Mouse (Mus musculus): ENCODE measurements at regions not wholly inside any gene's neighbourhood (a gene's known extent, or its start where the extent isn't known, plus 50 kb on each side); places are given as distances from the start of the nearest gene placed in this dataset.

- Histone ChIP-seq H3K9ac (ENCODE audit: low read depth, low read length) (no peak overlapping the region), H3K27me3 (replicated peaks; ENCODE audit: control insufficient read depth, insufficient read depth, low read length) (no peaks in the 10 kb centered on the region), H3K4me1 (ENCODE audit: control insufficient read depth, insufficient read depth, low read depth, low read length) (no peaks in the 10 kb centered on the region), H3K4me3 (ENCODE audit: low read length) (no peak overlapping the region), H3K4me2 (ENCODE audit: low read length) (no peak overlapping the region), H3K27ac (ENCODE audit: low read depth, low read length) (no peak overlapping the region), H3K36me3 (ENCODE audit: control insufficient read depth, insufficient read depth, low read length) (no peaks in the 10 kb centered on the region), H3K9me3 (ENCODE audit: control insufficient read depth, low read length) (no peaks in the 10 kb centered on the region)
- WGBS, result 29% methylated on average over 4 of the region's 4 CpGs
- ATAC-seq, result no peak
Measured at GRCm38 (mm10) chr10:31076948-31077347, 234.3 kb upstream of the Hey2 start.

DNA sequence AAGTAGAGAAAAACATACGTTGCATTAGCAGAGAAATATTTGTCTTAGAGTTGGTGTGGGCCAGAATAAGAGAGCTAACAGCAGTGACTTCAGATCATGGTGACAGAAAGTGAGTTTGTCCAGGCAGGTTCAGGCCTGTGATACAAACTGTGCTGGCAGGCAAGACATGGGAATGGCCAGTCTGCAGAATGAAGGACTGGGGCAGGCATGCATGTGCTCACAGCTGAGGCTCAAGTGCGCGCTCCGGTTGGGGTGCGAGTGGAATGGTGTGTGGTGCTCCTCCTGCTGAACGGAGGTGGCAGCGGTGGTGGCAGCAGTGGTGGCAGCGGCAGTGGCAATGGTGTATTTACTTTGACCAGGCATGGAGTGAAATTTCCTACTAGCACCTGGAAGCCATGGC lies 233.8 kb upstream of the Hey2 start:
- WGBS, result 68% methylated on average over 8 of the region's 8 CpGs
- no peak overlapping the region for H3K27ac ChIP-seq (ENCODE audit: low read depth, low read length)
- no peak overlapping the region for H3K4me2 ChIP-seq (ENCODE audit: low read length)
- H3K36me3 ChIP-seq (ENCODE audit: control insufficient read depth, insufficient read depth, low read length), result no peaks in the 10 kb centered on the region
- no peaks in the 10 kb centered on the region for H3K27me3 ChIP-seq (replicated peaks; ENCODE audit: control insufficient read depth, insufficient read depth, low read length)
- H3K4me1 ChIP-seq (ENCODE audit: control insufficient read depth, insufficient read depth, low read depth, low read length), result no peaks in the 10 kb centered on the region
- no peak overlapping the region for H3K9ac ChIP-seq (ENCODE audit: low read depth, low read length)
- no peak for ATAC-seq
- H3K4me3 ChIP-seq (ENCODE audit: low read length), result no peak overlapping the region
- H3K9me3 ChIP-seq (ENCODE audit: control insufficient read depth, low read length), result no peaks in the 10 kb centered on the region

- H3K36me3 ChIP-seq (ENCODE audit: control insufficient read depth, insufficient read depth, low read length), result no peaks in the 10 kb centered on the region
- 69% methylated on average over 4 of the region's 4 CpGs for WGBS
- ATAC-seq, result no peak
Measured at GRCm38 (mm10) chr10:31074004-31074645, 231.5 kb upstream of the Hey2 start.

DNA sequence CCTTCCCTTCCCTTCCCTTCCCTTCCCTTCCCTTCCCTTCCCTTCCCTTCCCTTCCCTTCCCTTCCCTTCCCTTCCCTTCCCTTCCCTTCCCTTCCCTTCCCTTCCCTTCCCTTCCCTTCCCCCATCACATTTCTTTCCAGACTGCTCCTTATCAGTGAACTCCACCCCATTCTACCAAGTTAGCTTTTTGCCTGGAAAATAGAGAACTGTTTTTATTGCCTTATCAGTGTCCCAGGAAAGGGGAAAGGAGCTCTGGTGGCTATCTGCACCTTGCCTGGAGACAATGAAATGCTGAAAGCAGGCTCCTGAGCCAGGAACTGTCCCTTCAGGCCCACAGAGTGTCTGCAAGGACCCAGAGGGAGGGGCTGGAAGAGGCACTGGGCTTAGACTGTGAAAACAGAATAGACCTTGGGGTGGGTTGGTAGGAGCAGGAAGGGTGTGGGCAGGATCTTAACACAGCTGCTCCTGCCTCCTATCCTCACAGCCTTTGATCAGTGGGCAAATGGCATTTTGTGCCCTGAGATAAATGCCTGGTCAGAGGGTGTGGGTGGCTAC lies 226.1 kb upstream of the Hey2 start:
- no peak overlapping the region for H3K27ac ChIP-seq (ENCODE audit: low read depth, low read length)
- no peaks in the 10 kb centered on the region for H3K27me3 ChIP-seq (replicated peaks; ENCODE audit: control insufficient read depth, insufficient read depth, low read length)
- H3K9ac ChIP-seq (ENCODE audit: low read depth, low read length), result no peak overlapping the region
- H3K4me1 ChIP-seq (ENCODE audit: control insufficient read depth, insufficient read depth, low read depth, low read length), result no peaks in the 10 kb centered on the region
- H3K4me2 ChIP-seq (ENCODE audit: low read length), result no peak overlapping the region
- ATAC-seq, result no peak
- H3K36me3 ChIP-seq (ENCODE audit: control insufficient read depth, insufficient read depth, low read length), result no peaks in the 10 kb centered on the region
- H3K9me3 ChIP-seq (ENCODE audit: control insufficient read depth, low read length), result no peaks in the 10 kb centered on the region
- H3K4me3 ChIP-seq (ENCODE audit: low read length), result no peak overlapping the region

More at GRCm38 (mm10) chr10:31074004-31074645, 231.5 kb upstream of the Hey2 start:
- Histone ChIP-seq H3K4me3 (ENCODE audit: low read length) (no peak overlapping the region), H3K9me3 (ENCODE audit: control insufficient read depth, low read length) (no peaks in the 10 kb centered on the region), H3K27ac (ENCODE audit: low read depth, low read length) (no peak overlapping the region), H3K4me2 (ENCODE audit: low read length) (no peak overlapping the region), H3K4me1 (ENCODE audit: control insufficient read depth, insufficient read depth, low read depth, low read length) (no peaks in the 10 kb centered on the region), H3K27me3 (replicated peaks; ENCODE audit: control insufficient read depth, insufficient read depth, low read length) (no peaks in the 10 kb centered on the region), H3K9ac (ENCODE audit: low read depth, low read length) (no peak overlapping the region)

- Histone ChIP-seq H3K4me3 (ENCODE audit: low read length) (no peak overlapping the region), H3K4me2 (ENCODE audit: low read length) (no peak overlapping the region), H3K4me1 (ENCODE audit: control insufficient read depth, insufficient read depth, low read depth, low read length) (no peaks in the 10 kb centered on the region), H3K27me3 (replicated peaks; ENCODE audit: control insufficient read depth, insufficient read depth, low read length) (no peaks in the 10 kb centered on the region), H3K9me3 (ENCODE audit: control insufficient read depth, low read length) (no peaks in the 10 kb centered on the region), H3K27ac (ENCODE audit: low read depth, low read length) (no peak overlapping the region), H3K36me3 (ENCODE audit: control insufficient read depth, insufficient read depth, low read length) (no peaks in the 10 kb centered on the region), H3K9ac (ENCODE audit: low read depth, low read length) (no peak overlapping the region)
- 59% methylated on average over 2 of the region's 2 CpGs for WGBS
- no peak for ATAC-seq
Measured at GRCm38 (mm10) chr10:31062732-31063131, 220.1 kb upstream of the Hey2 start.

GRCm38 (mm10) chr10:31053260-31053659 lies 210.7 kb upstream of the Hey2 start:
- Histone ChIP-seq H3K4me3 (ENCODE audit: low read length) (no peak overlapping the region), H3K4me1 (ENCODE audit: control insufficient read depth, insufficient read depth, low read depth, low read length) (no peaks in the 10 kb centered on the region), H3K9ac (ENCODE audit: low read depth, low read length) (no peak overlapping the region), H3K36me3 (ENCODE audit: control insufficient read depth, insufficient read depth, low read length) (no peaks in the 10 kb centered on the region), H3K27ac (ENCODE audit: low read depth, low read length) (no peak overlapping the region), H3K27me3 (replicated peaks; ENCODE audit: control insufficient read depth, insufficient read depth, low read length) (no peaks in the 10 kb centered on the region), H3K9me3 (ENCODE audit: control insufficient read depth, low read length) (no peaks in the 10 kb centered on the region), H3K4me2 (ENCODE audit: low read length) (no peak overlapping the region)
- 89% methylated on average over 8 of the region's 8 CpGs for WGBS
- no peak for ATAC-seq

DNA sequence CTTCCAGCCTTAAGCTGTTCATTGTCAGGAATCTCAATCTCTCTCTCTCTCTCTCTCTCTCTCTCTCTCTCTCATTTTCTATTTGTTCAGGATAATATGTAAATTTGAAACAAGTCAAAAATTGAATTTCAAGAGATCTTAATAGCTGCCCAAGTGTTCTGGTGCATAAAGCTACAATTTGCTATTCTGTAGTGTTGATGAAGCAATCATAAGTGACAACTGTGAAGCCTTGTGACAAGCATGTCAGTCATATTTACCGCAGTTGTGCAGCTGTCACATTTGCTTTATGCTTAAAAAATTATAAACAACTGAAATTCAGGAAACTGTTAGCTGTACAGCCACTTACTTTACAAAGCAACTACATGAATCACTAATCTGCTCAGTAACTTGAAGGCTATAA lies 208.6 kb upstream of the Hey2 start:
- WGBS, result 95% methylated on average over 1 of the region's 1 CpGs
- Histone ChIP-seq H3K27ac (ENCODE audit: low read depth, low read length) (no peak overlapping the region), H3K27me3 (replicated peaks; ENCODE audit: control insufficient read depth, insufficient read depth, low read length) (no peaks in the 10 kb centered on the region), H3K36me3 (ENCODE audit: control insufficient read depth, insufficient read depth, low read length) (no peaks in the 10 kb centered on the region), H3K4me2 (ENCODE audit: low read length) (no peak overlapping the region), H3K9ac (ENCODE audit: low read depth, low read length) (no peak overlapping the region), H3K9me3 (ENCODE audit: control insufficient read depth, low read length) (no peaks in the 10 kb centered on the region), H3K4me3 (ENCODE audit: low read length) (no peak overlapping the region), H3K4me1 (ENCODE audit: control insufficient read depth, insufficient read depth, low read depth, low read length) (no peaks in the 10 kb centered on the region)
- no peak for ATAC-seq

DNA sequence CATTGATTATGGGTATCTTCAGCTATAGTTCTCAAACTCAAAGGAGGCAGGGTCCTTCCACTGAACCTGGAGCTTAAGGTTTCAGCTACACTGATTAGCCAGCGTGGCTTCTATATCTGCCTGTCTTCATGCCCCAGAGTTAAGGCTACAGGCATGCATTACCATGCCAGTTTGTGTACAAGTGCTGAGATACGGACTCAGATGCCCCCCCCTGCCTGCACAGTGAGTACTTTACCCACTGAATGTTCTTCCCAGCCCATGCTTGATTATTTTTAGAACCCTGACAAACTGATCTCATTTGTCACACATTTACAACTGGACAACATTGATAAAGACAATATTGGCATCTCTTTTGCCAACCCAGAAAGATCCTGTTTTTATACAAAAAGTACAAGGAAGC lies 206.8 kb upstream of the Hey2 start:
- 75% methylated on average over 2 of the region's 2 CpGs for WGBS
- H3K4me3 ChIP-seq (ENCODE audit: low read length), result no peak overlapping the region
- H3K27me3 ChIP-seq (replicated peaks; ENCODE audit: control insufficient read depth, insufficient read depth, low read length), result no peaks in the 10 kb centered on the region
- no peaks in the 10 kb centered on the region for H3K4me1 ChIP-seq (ENCODE audit: control insufficient read depth, insufficient read depth, low read depth, low read length)
- no peak overlapping the region for H3K27ac ChIP-seq (ENCODE audit: low read depth, low read length)
- no peaks in the 10 kb centered on the region for H3K9me3 ChIP-seq (ENCODE audit: control insufficient read depth, low read length)
- no peaks in the 10 kb centered on the region for H3K36me3 ChIP-seq (ENCODE audit: control insufficient read depth, insufficient read depth, low read length)
- H3K9ac ChIP-seq (ENCODE audit: low read depth, low read length), result no peak overlapping the region
- H3K4me2 ChIP-seq (ENCODE audit: low read length), result no peak overlapping the region
- ATAC-seq, result no peak

GRCm38 (mm10) chr10:31035611-31036010 lies 193.0 kb upstream of the Hey2 start:
- H3K36me3 ChIP-seq (ENCODE audit: control insufficient read depth, insufficient read depth, low read length), result no peaks in the 10 kb centered on the region
- no peak overlapping the region for H3K27ac ChIP-seq (ENCODE audit: low read depth, low read length)
- H3K9ac ChIP-seq (ENCODE audit: low read depth, low read length), result no peak overlapping the region
- WGBS, result 87% methylated on average over 4 of the region's 4 CpGs
- no peaks in the 10 kb centered on the region for H3K9me3 ChIP-seq (ENCODE audit: control insufficient read depth, low read length)
- H3K27me3 ChIP-seq (replicated peaks; ENCODE audit: control insufficient read depth, insufficient read depth, low read length), result no peaks in the 10 kb centered on the region
- H3K4me1 ChIP-seq (ENCODE audit: control insufficient read depth, insufficient read depth, low read depth, low read length), result no peaks in the 10 kb centered on the region
- ATAC-seq, result no peak
- no peak overlapping the region for H3K4me2 ChIP-seq (ENCODE audit: low read length)
- H3K4me3 ChIP-seq (ENCODE audit: low read length), result no peak overlapping the region
